Mouse (Mus musculus): ENCODE results near the gene Nckipsd.
A peak's percentile ranks its signal among the peaks of the same experiment; 100 is the strongest.

The Nckipsd gene

DNA sequence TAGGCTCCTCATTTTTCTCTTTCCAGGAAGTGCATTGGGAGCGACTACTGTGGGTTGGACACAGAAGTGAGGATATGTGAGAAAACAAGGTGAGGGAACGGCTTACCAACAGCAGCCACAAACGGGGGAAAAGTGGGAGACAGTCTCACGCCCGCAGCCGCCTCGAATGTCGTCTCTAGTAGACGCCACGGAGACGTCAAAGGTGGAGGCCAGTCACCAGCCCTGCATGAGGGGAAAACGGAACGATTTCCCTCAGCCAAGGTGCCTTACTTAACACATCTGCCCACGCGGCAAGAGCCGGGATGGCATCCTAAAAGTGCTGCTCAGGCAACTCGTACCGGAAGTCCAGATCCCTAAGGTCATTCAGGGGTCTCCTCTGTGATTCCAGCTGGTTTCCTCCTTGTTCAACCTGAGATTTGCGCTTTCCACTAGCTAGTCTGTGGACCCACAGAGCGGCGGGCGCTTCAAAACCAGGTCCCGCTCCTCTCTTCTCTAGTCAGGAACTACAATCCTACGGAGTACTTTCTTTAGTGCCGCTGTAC is 16.0 kb downstream of the Nckipsd start:
- TF ChIP-seq GATA4 (IDR thresholded peaks at IDR 0.05; ENCODE audit: insufficient replicate concordance, low read length): no peak

DNA sequence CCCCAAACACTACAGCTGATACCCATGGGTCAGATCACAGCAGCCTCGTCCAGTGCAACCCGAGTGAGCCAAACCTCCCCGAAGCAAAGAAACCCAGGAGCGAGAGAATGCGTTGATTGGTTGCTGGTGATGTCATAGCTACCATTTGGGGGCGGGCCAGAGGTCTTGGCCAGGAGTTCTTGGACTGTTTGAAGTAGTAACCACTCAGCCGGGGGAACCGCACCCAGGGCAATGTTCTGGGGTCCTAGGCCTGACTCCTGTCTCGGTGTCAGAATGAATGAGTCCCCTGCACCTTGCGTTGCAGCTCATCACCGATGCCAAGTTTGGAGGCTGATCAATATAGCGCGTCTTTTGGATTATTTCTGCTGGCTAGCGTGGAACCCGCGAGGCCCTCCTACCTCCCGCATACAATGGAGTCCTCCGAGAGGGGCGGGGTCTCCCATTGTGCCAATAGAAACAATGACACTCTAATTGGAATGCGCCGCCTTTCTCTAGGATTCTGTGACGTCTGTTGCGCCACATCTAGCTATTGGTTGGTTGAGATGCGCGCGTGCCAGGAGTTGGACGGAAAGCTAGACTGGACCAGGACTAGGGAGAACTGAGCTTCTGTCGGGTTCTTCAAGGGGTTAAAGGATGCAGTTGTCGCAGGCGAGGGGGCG is 16.7 kb downstream of the Nckipsd start:
- no peak for TF ChIP-seq GATA4 (IDR thresholded peaks at IDR 0.05; ENCODE audit: insufficient replicate concordance, low read length)

DNA sequence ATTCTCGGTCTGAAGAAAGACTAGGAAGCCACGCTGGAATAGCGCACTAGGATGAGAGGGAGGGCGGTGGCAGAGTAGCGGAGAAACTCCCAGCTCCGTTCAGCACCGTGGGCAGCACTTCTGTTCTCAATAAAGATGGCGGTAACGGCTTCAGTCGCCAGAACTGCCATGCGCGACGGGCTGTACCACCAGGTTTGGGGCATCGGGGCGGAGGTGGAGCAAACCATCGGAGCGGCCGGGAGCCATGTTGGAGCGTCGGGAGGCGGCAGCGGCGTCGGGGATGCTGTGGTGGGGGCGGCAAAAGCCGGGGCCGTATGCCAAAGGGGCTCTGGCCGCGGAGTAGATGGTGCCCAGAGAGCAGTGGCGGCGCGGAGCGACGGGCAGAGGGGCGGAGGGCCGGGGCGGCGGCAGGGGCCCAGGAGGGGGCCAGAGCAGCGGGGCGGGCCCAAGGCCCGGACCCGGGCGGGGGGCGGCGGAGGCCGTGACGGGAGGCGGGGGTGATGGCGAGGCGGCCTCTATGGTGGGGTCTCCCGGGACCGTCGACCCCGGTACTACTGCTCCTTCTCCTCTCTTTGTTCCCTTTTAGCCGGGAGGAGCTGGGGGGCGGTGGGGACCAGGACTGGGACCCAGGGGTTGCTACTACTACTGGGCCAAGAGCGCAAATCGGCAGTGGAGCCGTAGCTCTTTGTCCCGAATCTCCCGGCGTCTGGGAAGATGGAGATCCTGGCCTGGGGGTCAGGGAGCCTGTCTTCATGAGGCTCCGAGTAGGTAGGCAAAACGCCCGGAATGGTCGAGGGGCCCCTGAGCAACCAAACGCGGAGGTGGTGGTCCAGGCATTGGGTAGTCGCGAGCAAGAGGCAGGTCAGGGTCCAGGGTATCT is 17.9 kb downstream of the Nckipsd start, which contains the start of gene Celsr3:
TSS of gene Celsr3 (plus strand) at position 501 of the 880 bp plus-strand sequence.
- no peak for TF ChIP-seq GATA4 (IDR thresholded peaks at IDR 0.05; ENCODE audit: insufficient replicate concordance, low read length)

DNA sequence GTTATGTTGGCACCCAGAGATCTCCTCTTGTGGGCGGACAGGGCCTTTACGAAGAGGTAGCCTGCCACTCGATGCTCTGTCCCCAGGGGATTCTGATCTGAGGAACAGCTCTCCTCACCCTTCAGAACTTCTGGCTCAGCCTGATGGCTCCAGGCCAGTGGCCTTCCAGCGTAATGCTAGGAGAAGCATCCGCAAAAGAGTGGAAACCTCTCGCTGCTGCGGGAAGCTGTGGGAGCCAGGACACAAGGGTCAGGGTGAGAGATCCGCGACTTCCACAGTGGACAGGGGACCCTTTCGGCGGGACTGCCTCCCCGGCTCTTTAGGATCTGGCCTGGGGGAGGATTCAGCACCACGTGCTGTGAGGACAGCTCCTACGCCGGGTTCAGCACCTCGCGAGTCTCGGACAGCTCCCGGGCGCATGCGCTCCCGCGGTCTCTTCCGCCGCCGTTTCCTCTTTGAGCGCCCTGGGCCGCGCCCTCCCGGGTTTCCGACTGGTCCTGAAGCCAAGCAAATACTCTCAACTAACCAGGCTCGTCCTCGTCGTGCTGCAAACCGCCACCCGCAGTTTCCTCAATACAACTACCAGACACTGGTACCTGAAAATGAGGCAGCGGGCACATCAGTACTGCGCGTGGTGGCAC is 18.7 kb downstream of the Nckipsd start:
- TF ChIP-seq GATA4 (IDR thresholded peaks at IDR 0.05; ENCODE audit: insufficient replicate concordance, low read length): no peak

GRCm38 (mm10) chr9:108827454-108827853 is 19.3 kb downstream of the Nckipsd start:
- TF ChIP-seq GATA4 (IDR thresholded peaks at IDR 0.05; ENCODE audit: insufficient replicate concordance, low read length): no peak

GRCm38 (mm10) chr9:108827906-108828305 is 19.7 kb downstream of the Nckipsd start:
- TF ChIP-seq GATA4 (IDR thresholded peaks at IDR 0.05; ENCODE audit: insufficient replicate concordance, low read length): no peak

DNA sequence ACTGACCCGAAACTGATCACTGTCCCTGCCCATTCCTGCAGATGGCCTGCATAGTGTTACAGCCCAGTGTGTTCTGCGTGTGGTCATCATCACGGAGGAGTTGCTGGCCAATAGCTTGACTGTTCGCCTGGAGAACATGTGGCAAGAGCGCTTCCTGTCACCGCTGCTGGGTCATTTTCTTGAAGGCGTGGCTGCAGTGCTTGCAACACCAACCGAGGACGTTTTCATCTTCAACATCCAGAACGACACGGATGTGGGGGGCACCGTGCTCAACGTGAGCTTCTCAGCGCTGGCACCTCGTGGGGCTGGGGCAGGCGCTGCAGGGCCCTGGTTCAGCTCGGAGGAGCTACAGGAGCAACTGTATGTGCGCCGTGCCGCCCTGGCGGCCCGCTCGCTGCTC is 23.5 kb downstream of the Nckipsd start:
- no peak for TF ChIP-seq GATA4 (IDR thresholded peaks at IDR 0.05; ENCODE audit: insufficient replicate concordance, low read length)

DNA sequence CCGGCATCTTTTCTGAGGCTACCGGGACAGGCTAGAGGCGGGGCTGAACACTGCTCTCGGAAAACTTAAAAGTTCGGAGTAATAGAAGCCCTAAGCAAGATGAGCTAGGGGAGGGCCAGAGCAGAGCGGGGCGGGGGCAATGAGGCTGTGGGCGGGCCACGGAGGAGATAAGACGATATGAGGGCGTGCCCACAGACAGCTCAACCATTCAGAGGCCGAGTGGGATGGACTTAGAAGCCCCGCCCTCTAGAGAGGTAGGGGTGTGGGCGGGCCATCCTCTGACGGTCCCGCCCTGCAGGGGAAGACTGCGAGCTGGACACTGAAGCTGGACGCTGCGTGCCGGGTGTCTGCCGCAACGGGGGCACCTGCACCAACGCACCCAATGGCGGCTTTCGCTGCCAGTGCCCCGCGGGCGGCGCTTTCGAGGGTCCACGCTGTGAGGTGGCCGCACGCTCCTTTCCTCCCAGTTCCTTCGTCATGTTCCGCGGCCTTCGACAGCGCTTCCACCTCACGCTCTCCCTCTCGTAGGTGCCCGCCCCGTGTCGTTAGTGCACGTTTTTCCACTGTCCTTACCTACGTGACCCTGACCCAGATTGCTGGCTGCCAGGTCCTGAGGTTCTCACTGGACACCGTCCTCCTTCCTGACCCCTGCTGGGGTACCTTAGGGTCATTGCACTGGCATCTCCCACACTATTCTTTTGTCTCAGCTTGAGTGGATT is 24.4 kb downstream of the Nckipsd start:
- peak; percentile 31; the same call in 1 of the 2 replicates for TF ChIP-seq GATA4 (IDR thresholded peaks at IDR 0.05; ENCODE audit: insufficient replicate concordance, low read length)

GRCm38 (mm10) chr9:108842989-108843388 is 34.8 kb downstream of the Nckipsd start:
- TF ChIP-seq GATA4 (IDR thresholded peaks at IDR 0.05; ENCODE audit: insufficient replicate concordance, low read length): no peak

- TF ChIP-seq GATA4 (IDR thresholded peaks at IDR 0.05; ENCODE audit: insufficient replicate concordance, low read length): no peak
Observed at GRCm38 (mm10) chr9:108845390-108845789, 37.2 kb downstream of the Nckipsd start.

DNA sequence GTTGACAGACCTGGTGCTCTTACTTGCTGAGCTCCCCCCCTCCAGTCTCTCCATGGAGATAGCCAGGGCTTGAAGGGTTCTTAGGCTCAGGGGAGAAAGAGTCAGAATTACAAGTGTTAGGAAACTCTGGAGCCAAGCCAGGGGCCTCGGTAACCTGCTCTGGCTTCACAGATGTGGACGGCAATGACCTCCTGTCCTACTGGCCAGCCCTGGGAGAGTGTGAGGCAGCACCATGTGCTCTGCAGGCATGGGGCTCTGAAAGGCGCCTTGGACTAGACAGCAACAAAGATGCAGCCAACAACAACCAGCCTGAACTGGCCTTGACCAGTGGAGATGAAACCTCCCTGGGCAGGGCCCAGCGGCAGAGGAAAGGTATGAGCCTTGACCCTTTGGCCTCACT is 39.2 kb downstream of the Nckipsd start:
- no peak for TF ChIP-seq GATA4 (IDR thresholded peaks at IDR 0.05; ENCODE audit: insufficient replicate concordance, low read length)

GRCm38 (mm10) chr9:108848419-108848818 is 40.3 kb downstream of the Nckipsd start:
- no peak for TF ChIP-seq GATA4 (IDR thresholded peaks at IDR 0.05; ENCODE audit: insufficient replicate concordance, low read length)

DNA sequence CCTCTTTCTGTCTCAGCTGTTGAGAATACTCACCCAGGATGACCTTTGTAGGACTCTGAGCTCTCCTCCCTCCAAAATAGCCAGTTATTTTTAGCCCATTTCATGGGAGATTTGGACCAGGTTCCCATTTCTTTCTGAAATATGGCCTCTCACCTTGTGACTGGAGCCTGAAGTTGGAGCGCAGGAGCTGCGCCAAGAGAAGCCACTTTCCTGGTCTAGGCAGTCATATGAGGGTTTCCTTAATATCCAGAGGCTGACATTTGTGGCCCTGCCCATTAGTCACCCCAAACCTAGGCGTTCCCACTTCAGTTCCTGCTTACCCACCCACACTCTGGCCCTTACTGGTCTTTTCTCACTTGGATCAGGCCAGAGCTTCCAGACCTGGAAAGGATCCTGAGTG is 44.8 kb downstream of the Nckipsd start, which contains the start of gene Slc26a6:
TSS of gene Slc26a6 (plus strand) at position 308 of the 400 bp plus-strand sequence.
- no peak for TF ChIP-seq GATA4 (IDR thresholded peaks at IDR 0.05; ENCODE audit: insufficient replicate concordance, low read length)

DNA sequence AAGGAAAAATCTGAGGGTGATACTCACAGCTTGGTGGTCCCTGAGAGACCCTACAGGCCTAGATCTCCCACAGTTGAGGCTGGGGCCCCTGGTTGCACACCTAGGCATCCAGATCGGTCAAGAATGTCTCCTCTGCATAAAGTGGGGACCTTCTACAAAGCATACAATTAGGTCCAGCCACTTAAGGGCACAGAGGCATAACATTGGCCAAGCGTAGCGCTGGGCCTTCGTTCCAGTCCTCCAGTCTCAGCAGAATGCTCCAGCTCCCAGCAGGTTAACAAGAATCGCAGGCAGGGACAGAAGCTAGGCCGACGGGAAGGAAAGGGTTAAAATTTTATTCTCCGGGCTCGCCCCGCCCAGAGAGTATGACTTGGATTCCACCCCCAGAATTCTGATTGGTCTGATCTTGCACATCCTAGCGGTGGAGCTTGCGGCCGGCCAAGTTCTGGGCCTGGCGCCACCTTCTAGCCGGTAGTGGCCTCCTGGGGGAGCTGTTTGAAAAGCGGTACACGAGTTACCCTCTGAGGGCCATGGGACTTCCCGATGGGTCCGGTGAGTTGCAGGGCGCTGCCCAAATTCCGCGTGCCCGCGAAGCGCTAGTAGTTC is 45.6 kb downstream of the Nckipsd start:
- no peak; the same call in 1 of the 2 replicates for TF ChIP-seq GATA4 (IDR thresholded peaks at IDR 0.05; ENCODE audit: insufficient replicate concordance, low read length)

Data from liver, adult (tissue).